Mouse (Mus musculus): ENCODE data around the gene Polr2j. TPM values are rescaled to one million over a fixed set of nuclear protein-coding genes. Genes with fewer than 3 reads are reported as not detected.

Gene Polr2j
- 10 to 100 TPM; 94.6 to 96.8 TPM for total RNA-seq (2021)
- long read RNA-seq, experiment 1, transcript Polr2j-201 (4 exons, 646 nt): major isoform, 59 of 59 reads
- long read RNA-seq, experiment 1, partial matches to known transcripts: 0 of 59 reads
- long read RNA-seq, experiment 1, other reads (novel, unspliced or antisense): 0 of 59 reads
- long read RNA-seq, experiment 2, transcript Polr2j-201 (4 exons, 646 nt): major isoform, 50 of 52 reads
- long read RNA-seq, experiment 2, partial matches to known transcripts: 0 of 52 reads
- long read RNA-seq, experiment 2, other reads (novel, unspliced or antisense): 1 of 52 reads

GRCm38 (mm10) chr5:136115891-136116783, at the start of gene Polr2j:
TSS of gene Polr2j (plus strand) at chr5:136116631.
- peak; percentile 93 to 98 for DNase-seq (ENCODE audit: low spot score in 2 of 2)

GRCm38 (mm10) chr5:136069411-136069810, 47.0 kb upstream of the Polr2j start:
- DNase-seq (ENCODE audit: low spot score in 2 of 2): no peak

GRCm38 (mm10) chr5:136073051-136073450, 43.4 kb upstream of the Polr2j start:
- no peak for DNase-seq (ENCODE audit: low spot score in 2 of 2)

GRCm38 (mm10) chr5:136073526-136073925, 42.9 kb upstream of the Polr2j start:
- DNase-seq (ENCODE audit: low spot score in 2 of 2): no peak

GRCm38 (mm10) chr5:136075076-136075475, 41.4 kb upstream of the Polr2j start:
- no peak for DNase-seq (ENCODE audit: low spot score in 2 of 2)

GRCm38 (mm10) chr5:136076284-136076683, 40.1 kb upstream of the Polr2j start:
- DNase-seq (ENCODE audit: low spot score in 2 of 2): no peak

GRCm38 (mm10) chr5:136077001-136077550, 39.4 kb upstream of the Polr2j start:
- DNase-seq (ENCODE audit: low spot score in 2 of 2): no peak

- no peak for DNase-seq (ENCODE audit: low spot score in 2 of 2)
These were observed 38.3 kb upstream of the Polr2j start for GRCm38 (mm10) chr5:136078136-136078535.

- no peak for DNase-seq (ENCODE audit: low spot score in 2 of 2)
These were observed 34.1 kb upstream of the Polr2j start for GRCm38 (mm10) chr5:136082345-136082744.

- DNase-seq (ENCODE audit: low spot score in 2 of 2): peak; percentile 72 to 83
These were observed 32.7 kb upstream of the Polr2j start, which contains the start of gene Rasa4 for GRCm38 (mm10) chr5:136083669-136084107. TSS of gene Rasa4 (plus strand) at chr5:136083916.

- no peak for DNase-seq (ENCODE audit: low spot score in 2 of 2)
These were observed 32.1 kb upstream of the Polr2j start for GRCm38 (mm10) chr5:136084144-136084881.

- peak in 1 of 2 experiments; percentile 11 for DNase-seq (ENCODE audit: low spot score in 2 of 2)
These were observed 31.4 kb upstream of the Polr2j start for GRCm38 (mm10) chr5:136084891-136085651.

- no peak for DNase-seq (ENCODE audit: low spot score in 2 of 2)
These were observed 30.1 kb upstream of the Polr2j start for GRCm38 (mm10) chr5:136086290-136086689.

GRCm38 (mm10) chr5:136088821-136089575, 27.4 kb upstream of the Polr2j start:
- DNase-seq (ENCODE audit: low spot score in 2 of 2): no peak

- DNase-seq (ENCODE audit: low spot score in 2 of 2): no peak
These were observed 24.5 kb upstream of the Polr2j start for GRCm38 (mm10) chr5:136091927-136092326.

- DNase-seq (ENCODE audit: low spot score in 2 of 2): no peak
These were observed 22.0 kb upstream of the Polr2j start for GRCm38 (mm10) chr5:136094249-136095010.

GRCm38 (mm10) chr5:136095089-136095488, 21.3 kb upstream of the Polr2j start:
- DNase-seq (ENCODE audit: low spot score in 2 of 2): no peak

- no peak for DNase-seq (ENCODE audit: low spot score in 2 of 2)
These were observed 17.9 kb upstream of the Polr2j start for GRCm38 (mm10) chr5:136098536-136098935.

Measured in adrenal gland, postnatal 4 days (tissue).